Mouse (Mus musculus) limb, embryonic 15.5 days (tissue): ENCODE results near the gene H2al1i. TPM values are rescaled to one million over a fixed set of nuclear protein-coding genes. Genes with fewer than 3 reads are reported as not detected.
"Not testable (repeated sequence)": the region's sequence is repeated elsewhere in the genome, so short reads cannot be mapped to it uniquely, and the experiment has no call there.

Experiments
- ATAC-seq: fragments of 200-750 bp; cut with Nextera tagmentation; 2 replicates; pipeline ENCODE4 v1.8.0; 2017; ENCODE audit warnings: low read depth, moderate TSS enrichment; ENCODE audit not compliant: insufficient number of reproducible peaks, low FRiP score, low TSS enrichment
- H3K27ac ChIP-seq: fragments of 300-500 bp; sonication (generic); 2 replicates; pipeline ENCODE4 v1.5.1; 2015; ENCODE audit warnings: moderate library complexity, mild to moderate bottlenecking, inconsistent platforms
- H3K27me3 ChIP-seq: fragments of 300-500 bp; sonication (generic); 2 replicates; pipeline ENCODE4 v1.6.1; 2015; ENCODE audit warnings: inconsistent platforms
- H3K36me3 ChIP-seq: fragments of 300-500 bp; sonication (generic); 2 replicates; pipeline ENCODE4 v1.6.1; 2015; ENCODE audit warnings: inconsistent platforms
- H3K4me1 ChIP-seq: fragments of 300-500 bp; sonication (generic); 2 replicates; pipeline ENCODE4 v1.6.1; 2015; ENCODE audit warnings: inconsistent platforms
- H3K4me2 ChIP-seq: fragments of 300-500 bp; sonication (generic); 2 replicates; pipeline ENCODE4 v1.6.1; 2015; ENCODE audit warnings: mild to moderate bottlenecking, inconsistent platforms
- H3K4me3 ChIP-seq: fragments of 300-500 bp; sonication (generic); 2 replicates; pipeline ENCODE4 v1.5.1; 2015; ENCODE audit warnings: mild to moderate bottlenecking, inconsistent platforms
- H3K9ac ChIP-seq: fragments of 300-500 bp; sonication (generic); 2 replicates; pipeline ENCODE4 v1.6.1; 2015; ENCODE audit warnings: inconsistent platforms
- H3K9me3 ChIP-seq: fragments of 300-500 bp; sonication (generic); 2 replicates; pipeline ENCODE4 v1.6.1; 2016; ENCODE audit warnings: inconsistent platforms
- WGBS: fragments of 180-500 bp; shearing (Covaris S2); methylation state at CpG from one replicate; pipeline ENCODE4 v1.1.7; 2015; 5-methylcytosine and 5-hydroxymethylcytosine counted together
- polyA plus RNA-seq: library from polyadenylated mRNA; unstranded; fragments of >200 nt; fragmentation: Nextera tagmentation; extraction: Ambion mirVana; gene quantifications from 2 replicates; pipeline ENCODE4 v1.2.1, GENCODE M21; 2015

The H2al1i gene
- polyA plus RNA-seq, 1 experiment from 2014 or later = not detected

- ATAC-seq, H3K4me3 ChIP-seq, H3K9me3 ChIP-seq, H3K27me3 ChIP-seq, H3K4me2 ChIP-seq, H3K9ac ChIP-seq, H3K4me1 ChIP-seq, H3K27ac ChIP-seq, H3K36me3 ChIP-seq: not testable (repeated sequence)
- WGBS = no CpG with 5 or more reads among the region's 6 CpGs
These were observed 3.3 kb upstream of the H2al1i start, which contains the start of gene H2al1h for GRCm38 (mm10) chrX:11321192-11321591. Gene H2al1h, plus strand, starts transcription at chrX:11321492.

- H3K4me2 ChIP-seq, H3K4me1 ChIP-seq, H3K4me3 ChIP-seq, H3K27me3 ChIP-seq, H3K9me3 ChIP-seq, ATAC-seq, H3K27ac ChIP-seq, H3K9ac ChIP-seq, H3K36me3 ChIP-seq: not testable (repeated sequence)
- WGBS = 86% methylated on average over 2 of the region's 2 CpGs
These were observed 3.1 kb downstream of the H2al1i start, which contains the start of gene H2al1j for GRCm38 (mm10) chrX:11327522-11327921. Gene H2al1j, plus strand, starts transcription at chrX:11327822.

- H3K9me3 ChIP-seq = no peaks in the 10 kb centered on the region
- peaks cover 6% of the 10 kb centered on the region; the same call in 1 of the 2 replicates for H3K27me3 ChIP-seq
- no peak overlapping the region for H3K4me3 ChIP-seq
- H3K36me3 ChIP-seq = no peaks in the 10 kb centered on the region
- no peak overlapping the region for H3K27ac ChIP-seq
- WGBS = 38% methylated on average over 9 of the region's 9 CpGs
- H3K4me2 ChIP-seq = 0 out of 2 replicates have a peak overlapping the region, but pooled peaks have one; percentile 5
- H3K9ac ChIP-seq = no peak overlapping the region
- H3K4me1 ChIP-seq = no peaks in the 10 kb centered on the region
- ATAC-seq = no peak
These were observed 21.3 kb downstream of the H2al1i start for GRCm38 (mm10) chrX:11345762-11346161.

GRCm38 (mm10) chrX:11346756-11347155 lies 22.3 kb downstream of the H2al1i start:
- Histone ChIP-seq H3K27me3 (peaks cover 10% of the 10 kb centered on the region; the same call in 1 of the 2 replicates), H3K9ac (no peak overlapping the region), H3K4me2 (no peak overlapping the region), H3K9me3 (no peaks in the 10 kb centered on the region), H3K4me3 (no peak overlapping the region), H3K36me3 (no peaks in the 10 kb centered on the region), H3K27ac (no peak overlapping the region), H3K4me1 (no peaks in the 10 kb centered on the region)
- 86% methylated on average over 3 of the region's 3 CpGs for WGBS
- no peak for ATAC-seq

- Histone ChIP-seq H3K4me3 (no peak overlapping the region), H3K9ac (no peak overlapping the region), H3K27ac (no peak overlapping the region), H3K4me1 (no peaks in the 10 kb centered on the region), H3K4me2 (no peak overlapping the region), H3K27me3 (peaks cover 17% of the 10 kb centered on the region), H3K36me3 (no peaks in the 10 kb centered on the region), H3K9me3 (no peaks in the 10 kb centered on the region)
- ATAC-seq = no peak
- WGBS = 77% methylated on average over 6 of the region's 6 CpGs
These were observed 36.4 kb downstream of the H2al1i start for GRCm38 (mm10) chrX:11360823-11361222.

GRCm38 (mm10) chrX:11361261-11361660 lies 36.8 kb downstream of the H2al1i start:
- Histone ChIP-seq H3K27ac (no peak overlapping the region), H3K27me3 (peaks cover 12% of the 10 kb centered on the region), H3K9me3 (no peaks in the 10 kb centered on the region), H3K4me1 (no peaks in the 10 kb centered on the region), H3K4me2 (no peak overlapping the region), H3K36me3 (no peaks in the 10 kb centered on the region), H3K4me3 (no peak overlapping the region), H3K9ac (no peak overlapping the region)
- WGBS = 86% methylated on average over 2 of the region's 2 CpGs
- no peak for ATAC-seq

- Histone ChIP-seq H3K4me1 (no peaks in the 10 kb centered on the region), H3K36me3 (no peaks in the 10 kb centered on the region), H3K4me2 (no peak overlapping the region), H3K9me3 (no peaks in the 10 kb centered on the region), H3K9ac (no peak overlapping the region), H3K4me3 (no peak overlapping the region), H3K27me3 (peaks cover 17% of the 10 kb centered on the region), H3K27ac (no peak overlapping the region)
- no peak for ATAC-seq
- 51% methylated on average over 6 of the region's 6 CpGs for WGBS
These were observed 39.4 kb downstream of the H2al1i start for GRCm38 (mm10) chrX:11363890-11364289.

GRCm38 (mm10) chrX:11365151-11365550 lies 40.7 kb downstream of the H2al1i start:
- ATAC-seq = no peak
- Histone ChIP-seq H3K27me3 (peaks cover 26% of the 10 kb centered on the region), H3K36me3 (no peaks in the 10 kb centered on the region), H3K4me2 (no peak overlapping the region), H3K4me3 (no peak overlapping the region), H3K9me3 (no peaks in the 10 kb centered on the region), H3K9ac (no peak overlapping the region), H3K4me1 (no peaks in the 10 kb centered on the region), H3K27ac (no peak overlapping the region)
- 39% methylated on average over 12 of the region's 12 CpGs for WGBS

Other genes with a start within 250 kb of the H2al1i start
- not detected in 2 replicates for gene H2al1a, start 25.4 kb upstream of the H2al1i start, polyA plus RNA-seq
- gene H2al1b, start 22.2 kb upstream of the H2al1i start, polyA plus RNA-seq = not detected in 2 replicates
- not detected in 2 replicates for gene H2al1c, start 19.0 kb upstream of the H2al1i start, polyA plus RNA-seq
- not detected in 2 replicates for gene H2al1d, start 15.8 kb upstream of the H2al1i start, polyA plus RNA-seq
- gene H2al1e, start 12.7 kb upstream of the H2al1i start, polyA plus RNA-seq = not detected in 2 replicates
- gene H2al1f, start 9.5 kb upstream of the H2al1i start, polyA plus RNA-seq = not detected in 2 replicates
- gene H2al1g, start 6.4 kb upstream of the H2al1i start, polyA plus RNA-seq = not detected in 2 replicates
- gene H2al1h, start 3.2 kb upstream of the H2al1i start, polyA plus RNA-seq = not detected in 2 replicates
- gene H2al1j, start 3.2 kb downstream of the H2al1i start, polyA plus RNA-seq = not detected in 2 replicates